Mouse (Mus musculus) embryonic fibroblast, embryonic 13.5 days (primary cell): ENCODE data around the gene Lrp6.

Experiments
- CTCF ChIP-seq: IDR thresholded peaks from 2 replicates; pipeline ENCODE4 v1.5.1; 2011; ENCODE audit warnings: mild to moderate bottlenecking, control low read depth, low read length, moderate library complexity, borderline replicate concordance; ENCODE audit not compliant: insufficient read depth
- POLR2A ChIP-seq: IDR thresholded peaks from 2 replicates; pipeline ENCODE4 v1.6.1; 2011; ENCODE audit warnings: low read depth, mild to moderate bottlenecking, control low read depth, low read length, moderate library complexity

- no peak for TF ChIP-seq POLR2A
- TF ChIP-seq CTCF: no peak
Measured at GRCm38 (mm10) chr6:134597651-134598229, 31.0 kb upstream of the Lrp6 start.
